In the genomic region with DNA sequence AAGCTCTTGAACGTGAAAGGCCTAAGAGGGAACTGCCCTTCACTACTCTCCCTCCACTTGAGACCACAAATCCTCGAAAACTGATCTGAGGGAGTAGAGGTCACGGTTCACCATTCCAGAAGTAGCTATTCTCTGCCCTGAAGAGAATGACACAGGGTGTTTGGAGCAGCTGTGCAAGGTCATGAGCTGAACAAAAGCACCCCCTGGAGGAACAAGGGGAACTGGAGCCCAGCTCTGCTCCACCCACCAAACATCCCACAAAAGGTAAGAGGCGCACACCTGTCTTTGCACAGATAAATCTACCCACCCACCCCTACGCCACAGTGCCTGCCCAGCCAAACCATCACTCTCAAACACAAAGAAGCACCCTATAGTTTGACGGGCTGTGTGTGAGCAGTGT, we compare ENCODE assay signal across 15 mouse cellular contexts.
DNase-seq lines count a peak whose midpoint lies in the region; ATAC-seq and TF ChIP-seq lines count a peak whose summit lies in the region.
"Had no signal": no experiment of that assay in that cellular context is flagged by ENCODE, and none has a peak within 500 bp of the region (broad histone marks: within the 10 kb centered on the region; RNA-seq: fewer than 3 reads in every experiment).

No protein-coding gene starts in this region.

- 62% methylated on average over 6 of the region's 6 CpGs for WGBS in kidney, adult 2 months

- DNase-seq in cerebellum, adult 11 months, result peak; percentile 23
- no peak for DNase-seq in cerebellum, adult 9-11 months
- DNase-seq in kidney, postnatal 10 days, result peak; percentile 15
- no peak for DNase-seq in kidney, adult 2 months
- peak; percentile 44 for DNase-seq in testis, postnatal 10 days (ENCODE audit: low spot score)
- no peak for DNase-seq in testis, postnatal 14 days (ENCODE audit: low spot score)
- DNase-seq in right cerebral cortex, adult 2 months (ENCODE audit: low spot score in 2 of 2), result no peak
- DNase-seq: kidney, adult 18-20 months; left cerebral cortex, postnatal 4 days; spleen, adult 18-20 months had no signal

- H3K36me3 ChIP-seq in kidney, adult 2 months (ENCODE audit: control insufficient read depth, insufficient read depth, low read length), result no peaks in the 10 kb centered on the region
- H3K36me3 ChIP-seq: embryonic facial prominence, embryonic 13.5 days; hindbrain, embryonic 13.5 days; neural tube, embryonic 12.5 days had no signal

- H3K4me3 ChIP-seq in kidney, adult 2 months (ENCODE audit: insufficient read depth, low read depth, low read length), result no peak overlapping the region
- H3K4me3 ChIP-seq: embryonic facial prominence, embryonic 13.5 days; hindbrain, embryonic 13.5 days; neural tube, embryonic 12.5 days had no signal

- no peak for TF ChIP-seq CTCF in kidney, adult 2 months (conservative IDR thresholded peaks at IDR 0.05; ENCODE audit: insufficient read depth, insufficient read length, low read depth, low read length)

- H3K27ac ChIP-seq in kidney, adult 2 months (ENCODE audit: insufficient read depth, low read depth, low read length), result no peak overlapping the region
- H3K27ac ChIP-seq: embryonic facial prominence, embryonic 13.5 days; hindbrain, embryonic 13.5 days; liver, embryonic 14.5 days; neural tube, embryonic 12.5 days had no signal

- H3K27me3 ChIP-seq in kidney, adult 2 months (replicated peaks; ENCODE audit: control insufficient read depth, insufficient read depth, low read length), result no peaks in the 10 kb centered on the region
- H3K27me3 ChIP-seq: embryonic facial prominence, embryonic 13.5 days; hindbrain, embryonic 13.5 days; neural tube, embryonic 12.5 days had no signal

- ATAC-seq in inflammation-experienced regulatory T-cells, adult 6 months, result no peak

- H3K4me1 ChIP-seq in kidney, adult 2 months (ENCODE audit: control insufficient read depth, insufficient read depth, low read length), result no peaks in the 10 kb centered on the region
- H3K4me1 ChIP-seq: embryonic facial prominence, embryonic 13.5 days; hindbrain, embryonic 13.5 days; neural tube, embryonic 12.5 days had no signal

- no peak for TF ChIP-seq POLR2A in kidney, adult 2 months (IDR thresholded peaks at IDR 0.05; ENCODE audit: low read depth, low read length)

Comparison
In these comparisons a context has a peak if more than half of its experiments do, and no peak if none do; other contexts are left out.
1. DNase-seq: peak in cerebellum, adult 11 months (single experiment), kidney, postnatal 10 days (single experiment) and testis, postnatal 10 days (single experiment); none in cerebellum, adult 9-11 months (single experiment), kidney, adult 2 months (single experiment), testis, postnatal 14 days (single experiment) and right cerebral cortex, adult 2 months (0 of 2).